ENCODE assay signal across 10 mouse cellular contexts in genomic region chr4:137085083-137085810, GRCm38 (mm10). TPM values are rescaled to one million over a fixed set of nuclear protein-coding genes. Genes with fewer than 3 reads are reported as not detected.
DNase-seq lines count a peak whose midpoint lies in the region; ATAC-seq lines count a peak whose summit lies in the region.
"Had no signal": no experiment of that assay in that cellular context is flagged by ENCODE, and none has a peak within 500 bp of the region (broad histone marks: within the 10 kb centered on the region; RNA-seq: fewer than 3 reads in every experiment).

No protein-coding gene starts in this region.

- 12% methylated on average over 18 of the region's 18 CpGs for WGBS in embryonic facial prominence, embryonic 15.5 days

- H3K4me2 ChIP-seq in embryonic facial prominence, embryonic 15.5 days (replicated peaks): peak overlapping the region; percentile 24

- no peaks in the 10 kb centered on the region; the same call in 1 of the 2 replicates for H3K9me3 ChIP-seq in megakaryocyte, embryonic 14.5 days
- no peaks in the 10 kb centered on the region for H3K9me3 ChIP-seq in embryonic facial prominence, embryonic 15.5 days (replicated peaks)
- H3K9me3 ChIP-seq: heart, embryonic 10.5 days had no signal

- no peak overlapping the region for H3K27ac ChIP-seq in embryonic facial prominence, embryonic 15.5 days (replicated peaks)
- H3K27ac ChIP-seq: heart, embryonic 10.5 days had no signal

- DNase-seq in adrenal gland, adult 2 months: peak; percentile 51
- no peak for DNase-seq in adrenal gland, postnatal 4 days (ENCODE audit: low spot score in 2 of 2)
- DNase-seq in mesoderm, embryonic 11.5 days (ENCODE audit: low read depth, low spot score): peak; percentile 26
- DNase-seq in thymus, adult 18-20 months: no peak
- no peak for DNase-seq in layer of hippocampus, postnatal 36 days
- DNase-seq: cerebellum, adult 9-11 months had no signal

- peak overlapping the region; percentile 80 for H3K4me3 ChIP-seq in megakaryocyte, embryonic 14.5 days (replicated peaks)
- no peak overlapping the region; the same call in 1 of the 2 replicates for H3K4me3 ChIP-seq in embryonic facial prominence, embryonic 15.5 days (replicated peaks)
- H3K4me3 ChIP-seq: heart, embryonic 10.5 days had no signal

- no peak overlapping the region for H3K9ac ChIP-seq in embryonic facial prominence, embryonic 15.5 days

- no peaks in the 10 kb centered on the region for H3K36me3 ChIP-seq in megakaryocyte, embryonic 14.5 days (replicated peaks; ENCODE audit: low read length)
- H3K36me3 ChIP-seq in embryonic facial prominence, embryonic 15.5 days: no peaks in the 10 kb centered on the region
- H3K36me3 ChIP-seq: heart, embryonic 10.5 days had no signal

- peaks cover 73% of the 10 kb centered on the region for H3K27me3 ChIP-seq in megakaryocyte, embryonic 14.5 days (replicated peaks)
- peaks cover 4% of the 10 kb centered on the region; the same call in 1 of the 2 replicates for H3K27me3 ChIP-seq in embryonic facial prominence, embryonic 15.5 days

- no peak for ATAC-seq in megakaryocyte, adult 5-6 weeks (ENCODE audit: poor library complexity, severe bottlenecking)
- ATAC-seq in embryonic facial prominence, embryonic 15.5 days (ENCODE audit: insufficient number of reproducible peaks, low FRiP score, low TSS enrichment, low read depth): peak; percentile 49

- H3K4me1 ChIP-seq in megakaryocyte, embryonic 14.5 days: peaks cover 33% of the 10 kb centered on the region
- H3K4me1 ChIP-seq in embryonic facial prominence, embryonic 15.5 days: peaks cover 21% of the 10 kb centered on the region

RNA-seq across cellular contexts. Expression of gene Zbtb40, which starts 36.6 kb away (rescaled TPM):
- 10 to 100 TPM; 10.3 to 12.2 TPM for total RNA-seq in adrenal gland, adult 2 months (2021)
- 9.7 and 10.8 TPM in 2 replicates for polyA plus RNA-seq in adrenal gland, adult 2 months (2012; rRNA removed)
- 1 to 10 TPM; 6.6 to 9.9 TPM for total RNA-seq in adrenal gland, postnatal 4 days (2021)
- 0.44 and 1.6 TPM in 2 replicates for polyA plus RNA-seq in megakaryocyte, embryonic 14.5 days (2012; ENCODE audit: insufficient read depth, low replicate concordance)
- total RNA-seq in megakaryocyte, adult 5-6 weeks (2015): 3.1 and 3.5 TPM in 2 replicates
- total RNA-seq in megakaryocyte, adult 5-6 weeks (2017): 5.7 and 6.6 TPM in 2 replicates
- 4.5 and 4.6 TPM in 2 replicates for polyA plus RNA-seq in embryonic facial prominence, embryonic 15.5 days (2015; fragmentation: Nextera tagmentation; extraction: Ambion mirVana)
- total RNA-seq in layer of hippocampus, postnatal 36 days (2021): 10 to 100 TPM; 11.9 to 17.5 TPM

Comparison
In these comparisons a context has a peak if more than half of its experiments do, and no peak if none do; other contexts are left out.
1. DNase-seq: peak in adrenal gland, adult 2 months (single experiment) and mesoderm, embryonic 11.5 days (single experiment); none in adrenal gland, postnatal 4 days (0 of 2), thymus, adult 18-20 months (0 of 2) and layer of hippocampus, postnatal 36 days (0 of 2).